Mouse (Mus musculus) heart, postnatal 36 days (tissue): ENCODE results near the gene Ube2g1. TPM values are rescaled to one million over a fixed set of nuclear protein-coding genes. Genes with fewer than 3 reads are reported as not detected.
"Not testable (repeated sequence)": the region's sequence is repeated elsewhere in the genome, so short reads cannot be mapped to it uniquely, and the experiment has no call there.

Source experiments
- DNase-seq, 2 experiments: peaks; one replicate each; pipeline ENCODE4 v3.0.0; 2021 to 2022
- intact Hi-C: fragments of 180-260 bp; cut with DNase I; formaldehyde crosslinking; loops from one replicate; pipeline ENCODE4 v1.15.1; 2025
- microRNA-seq, 2 experiments: library from miRNA; unstranded; fragments of <30 nt; microRNA quantifications; one replicate each; pipeline ENCODE4 v1.2.0; 2021; ENCODE audit warnings: borderline number of aligned reads in 2 of 2
- total RNA-seq, 2 experiments: library from RNA; stranded (reverse); gene quantifications; 2 replicates each; pipeline ENCODE4 v1.2.3; 2021

The Ube2g1 gene
- total RNA-seq, 2 experiments from 2014 or later, result 63.0 to 65.3 TPM

DNA sequence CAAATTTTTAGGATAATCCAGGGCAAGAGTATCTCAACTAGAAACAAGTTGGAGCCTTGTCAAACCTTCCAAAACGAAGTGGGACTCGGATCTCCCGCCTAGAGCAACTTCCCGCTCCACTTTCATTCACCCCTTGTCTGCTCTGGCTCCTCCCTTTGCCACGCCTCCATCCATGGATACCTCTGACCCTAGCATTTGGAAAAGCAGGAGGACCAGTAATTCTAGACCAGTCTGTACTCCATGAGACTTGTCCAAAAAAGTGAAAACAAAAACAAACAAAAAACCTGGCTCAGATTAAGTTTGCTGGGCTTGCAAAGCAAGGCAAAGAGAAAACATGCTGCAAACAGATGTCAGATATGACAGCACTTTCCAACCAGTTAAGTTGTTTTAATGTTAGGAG, 81.2 kb downstream of the Ube2g1 start:
- DNase-seq, result no peak
- intact Hi-C loops, result no loop called here

DNA sequence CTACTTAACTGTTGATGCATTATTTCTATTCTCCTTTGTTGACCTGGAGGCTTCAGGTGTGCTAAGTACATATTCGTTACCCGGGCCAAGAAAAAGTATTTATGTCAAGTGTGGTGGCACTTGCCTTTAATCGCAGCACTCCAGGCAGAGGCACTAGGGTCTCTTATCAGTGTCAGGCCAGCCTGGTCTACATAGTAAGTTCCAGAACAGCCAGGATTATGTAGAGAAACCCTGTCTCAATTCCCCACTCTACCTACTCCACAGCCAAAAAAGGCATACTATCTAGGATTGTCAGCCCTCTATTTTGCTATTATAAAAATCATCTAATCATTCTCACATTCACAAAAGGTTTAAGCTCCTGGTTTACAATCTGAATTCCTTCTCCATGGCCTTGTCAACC, 82.0 kb downstream of the Ube2g1 start:
- intact Hi-C loops, result no loop called here
- DNase-seq, result no peak

DNA sequence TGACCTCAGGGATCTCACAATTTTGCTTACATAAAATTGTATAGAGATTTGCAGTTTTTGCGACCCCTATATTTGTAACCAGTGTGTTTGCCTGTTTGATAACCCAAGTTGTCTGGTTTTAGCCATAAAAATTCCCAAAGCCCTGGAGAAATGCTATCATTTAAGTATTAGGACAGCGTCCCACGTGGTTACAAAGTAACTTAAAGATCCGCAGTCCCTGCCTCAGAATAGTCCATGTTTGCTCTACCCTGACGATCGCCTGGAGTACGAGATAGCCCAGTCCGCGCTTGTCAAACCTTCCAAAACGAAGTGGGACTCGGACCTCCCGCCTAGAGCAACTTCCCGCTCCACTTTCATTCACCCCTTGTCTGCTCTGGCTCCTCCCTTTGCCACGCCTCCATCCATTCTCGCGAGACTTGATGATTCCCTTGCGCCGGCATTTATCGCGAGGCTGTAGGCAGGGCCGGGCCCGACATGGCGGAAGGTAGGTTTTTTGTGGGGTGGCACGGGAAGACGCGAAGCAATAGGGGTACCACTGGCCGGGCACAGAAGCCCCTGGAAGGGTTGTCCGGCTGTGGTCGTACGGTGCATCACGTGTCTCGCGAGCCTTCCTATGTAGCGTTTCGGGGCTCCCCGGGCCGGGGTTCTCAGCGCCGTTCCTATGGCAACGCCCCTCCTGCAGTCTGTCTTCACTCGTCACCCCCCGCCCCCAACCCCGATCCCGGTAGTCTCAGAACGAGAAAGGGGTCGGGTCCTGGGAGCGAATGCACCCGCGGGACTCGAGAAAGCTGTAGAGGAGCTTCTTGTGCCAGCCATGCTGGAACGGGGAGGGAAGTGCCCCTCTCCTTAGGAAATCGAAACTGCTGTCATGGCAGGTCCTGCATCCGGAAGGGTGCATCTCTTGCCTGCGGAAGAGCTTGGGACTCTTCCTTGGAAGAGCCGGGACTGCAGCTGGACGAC, 82.7 kb downstream of the Ube2g1 start, which contains the start of gene Ankfy1:
TSS of gene Ankfy1 (plus strand) at position 456 of the 960 bp plus-strand sequence.
- peak; percentile 98 for DNase-seq
- intact Hi-C loops, result no loop called here

DNA sequence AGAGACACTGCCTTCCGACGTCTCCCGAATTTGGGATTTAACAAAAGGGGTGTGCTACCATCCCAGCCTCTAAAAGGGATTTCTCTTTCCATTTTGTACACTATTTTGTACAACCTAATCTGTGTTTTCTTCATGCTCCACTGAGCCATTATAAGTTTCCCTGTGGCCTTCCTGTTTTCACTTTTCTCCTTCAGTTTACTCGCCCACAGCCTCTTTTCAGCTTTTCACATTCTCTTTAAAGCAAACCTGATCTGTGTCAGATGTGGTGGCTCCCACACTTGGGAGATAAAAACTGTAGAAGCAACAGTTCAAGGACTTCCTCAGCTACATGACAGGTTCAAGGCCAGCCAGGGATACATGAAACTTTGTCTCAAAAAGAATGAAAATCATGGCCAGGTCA, 85.3 kb downstream of the Ube2g1 start:
- DNase-seq, result no peak
- intact Hi-C loops, result loop anchor here (1.0 kb wide), 1 partner anchor 84 kb away; no protein-coding TSS in a partner anchor

DNA sequence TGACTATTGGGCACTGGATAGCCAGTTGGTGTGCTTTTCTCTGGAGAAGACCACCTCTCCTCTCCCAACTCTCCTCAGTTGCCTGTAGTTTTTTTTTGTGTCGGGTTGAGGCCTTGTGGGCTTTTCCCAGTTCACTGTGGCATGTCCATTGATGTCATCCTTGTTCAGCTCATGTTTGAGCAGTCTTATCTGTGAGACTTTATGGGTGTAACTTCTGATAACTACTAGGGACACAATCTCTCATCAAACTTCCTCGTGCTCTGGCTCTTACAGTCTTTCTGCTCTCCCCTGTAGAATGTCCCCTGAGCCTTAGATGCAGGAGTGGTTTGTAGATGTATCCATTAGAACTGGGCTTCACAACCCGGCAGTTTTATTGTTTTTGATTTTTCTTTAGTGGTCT, 87.9 kb downstream of the Ube2g1 start:
- intact Hi-C loops, result no loop called here
- DNase-seq, result no peak

DNA sequence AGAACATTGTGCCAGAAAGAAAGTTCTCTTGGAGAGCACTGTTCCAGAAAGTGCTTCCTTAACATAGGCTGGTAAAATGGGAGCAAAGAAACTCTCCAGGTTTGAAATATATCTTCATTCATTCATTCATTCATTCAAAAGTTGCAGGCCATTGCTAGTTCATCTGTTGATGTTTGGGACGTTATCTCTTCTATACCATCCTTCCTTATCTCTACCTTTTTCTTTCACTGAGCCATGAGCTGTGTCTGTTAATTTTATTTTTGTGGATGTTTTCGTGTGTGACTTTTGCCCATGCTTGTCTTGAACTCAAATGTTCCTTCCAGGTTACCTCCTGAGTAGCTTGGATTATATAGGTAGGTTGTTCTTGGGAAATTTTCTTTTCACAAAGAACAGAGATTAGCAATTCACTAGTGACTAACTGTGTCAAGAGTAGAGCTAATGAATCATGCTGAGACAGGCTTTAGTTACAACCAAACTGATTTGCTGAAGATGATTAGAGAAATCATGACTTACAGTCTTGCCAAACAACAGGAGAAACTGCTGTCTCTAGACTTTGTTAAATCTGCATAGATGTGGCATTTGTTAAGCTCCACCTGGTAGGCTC, 89.4 kb downstream of the Ube2g1 start:
- DNase-seq, result no peak
- intact Hi-C loops, result no loop called here

DNA sequence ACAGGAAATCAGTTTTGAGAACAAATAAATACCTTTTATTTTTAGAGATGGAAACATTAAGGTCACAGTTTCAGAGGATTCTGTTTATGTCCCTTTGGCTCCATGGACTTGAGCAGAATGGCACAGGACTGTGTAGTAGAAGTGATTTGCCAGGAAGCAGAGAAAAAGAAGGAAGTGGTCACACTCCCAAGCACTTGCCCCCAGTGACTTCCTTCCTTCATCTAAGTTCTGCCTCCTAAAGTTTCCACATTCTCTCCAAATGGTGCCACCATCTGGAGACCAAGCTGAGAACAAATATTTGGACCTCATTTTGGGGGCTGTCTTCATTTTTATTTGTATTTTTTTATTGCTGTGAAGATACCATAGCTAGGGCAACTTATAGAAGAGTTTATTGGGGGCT, 90.2 kb downstream of the Ube2g1 start:
- intact Hi-C loops, result no loop called here
- DNase-seq, result no peak

DNA sequence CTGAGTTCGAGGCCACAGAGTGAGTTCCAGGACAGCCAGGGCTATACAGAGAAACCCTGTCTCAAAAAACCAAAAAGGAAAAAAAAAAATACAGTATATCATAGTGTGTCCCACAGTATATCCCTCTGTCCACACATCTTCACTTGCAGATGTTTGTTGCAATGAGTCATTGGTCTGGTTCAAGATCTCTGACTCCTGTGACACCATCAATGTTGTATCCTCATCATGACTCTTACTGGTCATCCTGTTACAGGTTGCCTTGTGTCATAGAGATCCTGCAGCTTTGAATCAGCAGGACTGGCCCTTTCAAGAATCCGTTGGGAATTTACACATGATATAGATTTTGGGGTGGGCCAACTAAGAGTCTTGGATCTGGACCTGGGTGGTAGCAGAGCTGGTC, 98.0 kb downstream of the Ube2g1 start:
- DNase-seq, intact Hi-C loops: not testable (repeated sequence)

DNA sequence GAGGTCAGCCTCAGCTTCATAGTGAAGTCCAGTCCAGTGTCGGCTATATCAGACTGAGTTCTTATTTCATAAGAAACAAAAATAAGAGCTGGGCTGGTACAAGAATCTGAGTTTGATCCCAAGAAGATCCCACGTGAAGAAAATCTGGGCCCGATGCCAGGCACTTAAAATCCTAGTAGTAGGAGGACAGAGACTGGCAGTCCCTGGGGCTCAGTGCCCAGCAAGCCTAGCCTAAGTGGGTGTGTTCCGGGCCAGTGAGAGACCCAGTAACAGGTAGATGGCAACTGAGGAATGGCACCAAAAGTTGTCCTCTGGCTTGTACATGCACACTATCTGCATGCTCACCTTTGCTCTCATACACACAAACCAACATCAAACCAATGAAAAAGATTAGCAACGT, 105.6 kb downstream of the Ube2g1 start:
- intact Hi-C loops, result no loop called here
- no peak for DNase-seq

DNA sequence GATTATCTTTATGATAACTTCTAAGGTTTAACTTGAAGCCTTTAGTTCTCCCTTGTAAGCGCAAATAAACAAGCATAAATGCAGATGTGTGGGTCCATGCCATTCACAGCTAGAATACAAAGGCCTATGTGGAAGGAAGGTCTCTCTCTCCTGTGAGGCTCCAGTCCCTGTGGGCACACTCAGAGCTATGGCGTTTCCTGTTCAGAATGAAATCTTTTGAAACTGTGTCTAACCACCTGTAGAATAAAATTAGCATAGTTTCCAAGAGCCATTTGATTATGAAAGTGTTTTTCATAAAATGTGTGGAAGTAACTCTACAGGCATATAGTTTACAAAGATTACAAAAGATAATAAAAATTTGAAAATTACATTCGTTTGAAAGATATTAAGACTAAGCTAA, 111.1 kb downstream of the Ube2g1 start:
- intact Hi-C loops, result loop anchor here (5.0 kb wide), 1 partner anchor 56 kb away; no protein-coding TSS in a partner anchor
- no peak for DNase-seq

DNA sequence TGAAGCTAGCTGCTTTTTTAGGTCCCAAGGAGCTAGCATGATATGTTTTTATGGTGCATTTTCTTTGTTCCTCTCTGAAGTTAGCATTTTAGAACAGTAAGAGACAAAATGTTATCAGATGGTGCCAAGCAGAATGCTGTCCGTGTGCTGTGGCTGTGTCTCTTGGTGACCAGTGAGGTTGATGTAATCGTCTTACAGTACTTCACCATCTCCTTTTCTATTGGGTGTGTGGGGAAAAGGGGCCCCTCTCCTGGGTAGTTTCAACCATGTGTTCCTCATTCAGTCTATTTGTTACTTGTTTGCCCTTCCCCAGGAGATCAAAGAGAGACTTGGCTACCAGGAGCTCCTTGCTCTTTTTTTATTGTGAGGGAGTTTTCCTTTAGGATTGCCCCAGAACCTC, 116.1 kb downstream of the Ube2g1 start:
- intact Hi-C loops, result loop anchor here (10.0 kb wide), 1 partner anchor 278 kb away; the partner anchor contains the start of gene Mybbp1a
- DNase-seq, result no peak

DNA sequence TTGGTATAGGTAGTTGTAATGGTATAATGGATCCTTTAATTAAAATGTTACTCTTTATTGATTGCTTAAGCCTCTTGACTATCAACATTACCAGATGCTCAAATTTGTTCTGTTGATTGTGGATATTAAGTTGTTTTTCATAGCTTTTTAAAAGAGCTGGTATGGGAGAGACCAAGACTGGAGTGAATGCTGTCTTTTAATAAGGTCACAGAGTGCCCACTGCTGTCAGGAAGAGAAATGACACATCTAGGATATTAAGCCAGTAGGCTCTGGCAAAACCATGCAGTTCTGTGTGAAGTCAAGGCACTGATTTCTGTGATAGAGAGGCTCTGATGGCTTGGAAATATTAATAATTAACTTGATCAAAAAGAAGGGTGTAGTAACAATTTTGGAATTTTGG, 116.8 kb downstream of the Ube2g1 start:
- DNase-seq, result no peak
- intact Hi-C loops, result loop anchor here (1.0 to 10.0 kb wide), 2 partner anchors 154 to 279 kb away; partner anchors contain the start of gene Mybbp1a

DNA sequence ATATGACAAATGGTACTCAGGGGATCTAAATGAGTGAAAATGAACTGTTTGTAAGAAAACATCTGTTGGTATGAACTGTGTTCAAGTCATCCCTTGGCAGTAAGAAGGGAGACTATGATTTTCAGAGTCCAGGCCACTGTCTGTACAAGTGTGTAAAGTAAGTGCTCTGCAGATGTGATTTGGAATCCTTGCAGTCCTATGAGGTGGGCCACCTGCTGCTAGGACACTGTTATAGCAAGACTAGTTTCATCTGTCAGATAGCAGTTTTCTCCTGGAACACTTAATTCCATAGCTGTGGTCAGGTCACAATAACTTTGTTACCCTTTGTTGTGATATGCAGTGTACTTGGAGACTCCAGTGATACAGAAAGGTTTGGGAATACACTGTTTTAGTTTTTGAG, 118.9 kb downstream of the Ube2g1 start:
- DNase-seq, result no peak
- intact Hi-C loops, result loop anchor here (10.0 kb wide), 1 partner anchor 281 kb away; the partner anchor contains the start of gene Mybbp1a

DNA sequence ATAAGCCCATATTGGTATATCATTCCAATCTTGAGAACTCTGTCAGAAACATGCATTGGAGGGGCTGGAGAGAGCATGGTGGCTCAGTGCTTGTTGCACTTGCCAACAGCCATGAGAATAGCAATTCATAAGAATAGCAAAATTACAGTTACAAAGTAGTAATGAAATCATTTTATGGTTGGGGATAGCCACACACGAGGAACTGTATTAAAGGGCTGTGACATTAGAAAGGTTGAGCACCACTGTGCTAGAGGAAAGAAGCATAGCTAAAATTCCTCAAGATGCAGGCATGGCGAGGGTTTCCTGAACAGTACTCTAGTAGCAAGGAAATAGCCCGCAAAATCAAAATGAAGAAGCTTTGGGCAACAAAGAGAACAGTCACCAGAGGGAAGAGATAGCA, 126.7 kb downstream of the Ube2g1 start:
- intact Hi-C loops, result loop anchor here (10.0 kb wide), 1 partner anchor 379 kb away; no protein-coding TSS in a partner anchor

DNA sequence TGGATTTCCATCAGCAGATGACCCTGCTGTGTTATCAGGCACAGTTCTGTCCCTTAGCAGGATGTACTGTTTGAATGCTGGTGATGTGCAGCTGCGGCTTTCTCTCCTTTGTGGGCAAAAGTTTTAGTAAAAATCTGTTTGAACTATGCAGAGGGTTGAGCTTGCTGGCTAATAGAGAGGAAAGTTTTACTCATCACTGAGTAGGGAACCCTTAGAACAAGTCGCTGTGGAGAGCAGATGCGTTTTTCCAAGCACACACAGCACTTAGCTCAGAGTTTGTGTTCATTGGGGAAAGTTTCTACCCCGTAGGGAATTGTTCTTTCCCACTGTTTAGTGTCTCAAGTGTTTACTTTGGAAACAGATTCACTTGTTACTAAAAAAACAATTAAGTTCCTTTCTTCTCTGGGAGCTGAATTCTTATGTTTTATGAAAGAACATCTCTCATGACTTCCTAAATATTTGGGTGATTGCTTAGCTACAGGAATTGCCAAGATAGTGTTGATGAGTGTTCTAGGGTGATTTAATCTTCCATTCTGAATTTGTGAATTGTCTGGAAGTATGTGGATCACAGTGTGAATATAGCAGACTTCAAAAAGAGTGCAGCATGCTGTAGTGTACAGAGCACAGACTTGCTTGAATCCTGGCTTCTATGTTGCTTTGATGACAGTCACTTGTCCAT, 127.9 kb downstream of the Ube2g1 start:
- intact Hi-C loops, result loop anchor here (10.0 kb wide), 1 partner anchor 380 kb away; no protein-coding TSS in a partner anchor
- DNase-seq, result peak; percentile 11 to 19

More for the DNA sequence above, 126.7 kb downstream of the Ube2g1 start:
- no peak for DNase-seq

DNA sequence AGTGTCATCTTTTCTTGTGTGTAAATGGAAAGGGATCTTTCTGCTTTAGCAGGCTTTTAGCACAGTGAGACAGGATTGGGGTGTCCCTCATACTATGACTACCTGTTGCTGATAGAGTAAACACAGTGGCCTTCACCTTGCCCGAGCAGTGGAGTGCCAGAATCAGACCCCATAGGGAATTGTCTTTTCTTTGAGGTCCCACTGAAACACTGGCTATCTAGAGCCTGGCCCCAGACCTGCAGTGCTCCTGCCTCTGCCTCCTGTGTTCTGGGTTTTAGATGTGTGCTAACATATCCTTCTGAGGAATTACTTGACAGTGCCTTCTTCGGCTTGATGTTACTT, 128.4 kb downstream of the Ube2g1 start:
- DNase-seq, result peak in 1 of 2 experiments; percentile 15
- intact Hi-C loops, result loop anchor here (10.0 kb wide), 1 partner anchor 381 kb away; no protein-coding TSS in a partner anchor

Small RNAs within 50 kb of the gene (microRNA-seq; reads per million reads assigned to microRNA genes)
- 0 reads per million in 2 experiments for gene Gm25678

Other genes with a start within 250 kb of the Ube2g1 start
- gene Tekt1, start 244.8 kb upstream of the Ube2g1 start, total RNA-seq, result not detected
- 10 to 100 TPM; 18.2 to 19.5 TPM for gene Smtnl2, start 195.6 kb upstream of the Ube2g1 start, total RNA-seq
- gene Ggt6, start 171.8 kb upstream of the Ube2g1 start, total RNA-seq, result not detected
- 10 to 100 TPM; 45.9 to 46.8 TPM for gene Mybbp1a, start 165.9 kb upstream of the Ube2g1 start, total RNA-seq
- 10 to 100 TPM in 1 of 2 experiments, 1 to 10 TPM in 1; 9.7 to 11.0 TPM for gene Spns2, start 117.4 kb upstream of the Ube2g1 start, total RNA-seq
- under 1 TPM in 1 of 2 experiments, not detected in 1; 0.16 TPM for gene Spns3, start 56.8 kb upstream of the Ube2g1 start, total RNA-seq
- gene Ankfy1, start 82.7 kb downstream of the Ube2g1 start, total RNA-seq, result 10 to 100 TPM; 16.8 to 19.1 TPM
- 10 to 100 TPM; 19.2 to 19.5 TPM for gene Cyb5d2, start 188.9 kb downstream of the Ube2g1 start, total RNA-seq
- 10 to 100 TPM; 21.3 to 22.9 TPM for gene Zzef1, start 188.9 kb downstream of the Ube2g1 start, total RNA-seq